Mouse (Mus musculus): ENCODE measurements around the gene Ptov1.

Ptov1 gene

DNA sequence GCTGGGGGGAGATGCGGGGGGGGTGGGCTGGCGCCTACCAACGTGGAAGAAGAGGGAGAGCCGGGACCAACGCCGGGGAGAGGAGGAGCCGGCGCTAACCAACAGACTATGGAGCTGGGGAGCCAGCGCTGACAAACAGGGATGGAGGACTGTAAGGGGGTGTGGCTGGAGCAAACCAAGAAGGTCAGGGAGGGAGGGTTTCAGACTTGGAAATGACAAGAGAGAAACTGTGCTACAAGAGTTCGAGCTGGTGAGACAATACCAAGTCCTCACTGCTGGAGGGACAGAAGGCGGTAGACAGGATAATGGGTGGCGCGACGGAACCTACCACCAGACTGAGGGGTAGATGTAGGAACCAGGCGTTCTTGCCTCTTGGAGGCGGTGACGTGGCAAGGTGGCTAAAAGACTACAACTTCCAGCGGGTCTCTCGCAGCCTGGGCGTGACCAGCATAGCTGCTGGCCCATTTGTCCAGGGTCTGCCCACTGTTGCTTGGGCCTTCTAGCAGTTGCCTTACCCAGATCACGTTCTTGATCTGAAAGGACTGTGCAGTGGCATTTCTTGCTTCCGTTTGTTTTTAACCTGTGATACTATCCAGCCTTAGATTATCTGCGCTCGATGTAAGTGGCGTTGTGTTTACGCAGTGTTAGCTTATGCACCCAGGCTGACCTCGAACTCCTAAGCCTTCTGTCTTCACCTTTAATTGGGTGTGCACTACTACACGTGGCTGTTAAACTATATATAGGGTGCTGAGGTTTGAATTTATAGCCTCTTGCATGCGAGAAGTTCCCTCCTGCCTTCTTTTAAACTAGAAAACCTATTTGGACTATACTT lies at the start of gene Ptov1:
TSS of gene Ptov1 (minus strand) at position 92 of the 832 bp plus-strand sequence.
- DNase-seq = peak; percentile 57 to 62

DNA sequence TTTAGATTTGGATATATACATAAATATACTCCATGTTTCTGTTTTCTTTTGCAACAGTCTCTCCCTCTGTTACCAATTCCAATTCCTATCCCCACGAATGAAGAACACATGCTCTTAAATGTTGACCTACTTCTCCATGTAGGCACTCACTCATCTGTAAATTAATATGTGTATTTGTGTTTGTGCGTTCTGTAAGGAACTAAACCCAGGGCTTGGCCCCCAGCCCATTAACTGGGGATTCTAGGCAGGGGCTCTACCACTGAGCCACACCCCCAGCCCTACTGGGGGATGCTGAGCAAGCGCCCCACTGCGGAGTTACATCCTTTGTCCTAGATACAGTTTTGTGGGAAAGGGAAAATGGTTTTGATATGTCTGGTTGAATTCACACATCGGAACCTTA lies 49.5 kb upstream of the Ptov1 start:
- no peak for DNase-seq

DNA sequence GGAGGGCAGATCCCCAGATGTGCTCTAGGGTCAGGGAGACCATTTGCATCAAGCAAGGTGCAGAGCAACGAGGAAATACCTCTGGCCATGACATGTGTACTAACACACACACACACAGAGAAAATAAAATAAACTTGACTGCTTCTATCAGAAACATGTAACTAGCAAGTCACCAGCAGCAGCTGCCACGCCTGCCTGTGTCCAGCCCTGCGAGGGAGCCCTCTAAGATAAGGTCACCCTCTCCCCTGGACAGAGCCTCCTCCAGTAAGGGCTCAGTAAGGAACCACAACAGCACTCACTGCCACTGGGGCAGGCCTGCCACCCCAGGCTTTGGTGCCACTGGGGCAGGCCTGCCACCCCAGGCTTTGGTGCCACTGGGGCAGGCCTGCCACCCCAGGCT lies 48.6 kb upstream of the Ptov1 start:
- DNase-seq = no peak

DNA sequence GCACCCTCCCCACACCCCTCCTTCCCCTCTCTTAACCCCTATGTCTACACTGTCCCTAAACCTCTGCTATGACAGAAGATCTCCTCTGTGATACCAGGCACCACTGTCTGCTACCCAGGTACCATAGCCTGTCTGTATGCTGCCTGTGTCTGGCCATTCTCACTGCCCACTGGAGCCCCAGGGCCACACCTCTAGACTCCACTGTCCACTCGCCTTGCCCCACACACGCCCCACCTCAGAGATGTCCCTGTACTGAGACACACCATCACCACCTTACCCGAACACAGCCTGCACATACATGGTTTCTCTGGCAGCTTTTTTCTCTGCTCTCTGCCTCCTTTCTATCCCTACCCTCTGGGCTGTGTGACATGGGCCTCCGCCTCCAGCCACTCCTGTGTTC lies 47.3 kb upstream of the Ptov1 start:
- no peak for DNase-seq

DNA sequence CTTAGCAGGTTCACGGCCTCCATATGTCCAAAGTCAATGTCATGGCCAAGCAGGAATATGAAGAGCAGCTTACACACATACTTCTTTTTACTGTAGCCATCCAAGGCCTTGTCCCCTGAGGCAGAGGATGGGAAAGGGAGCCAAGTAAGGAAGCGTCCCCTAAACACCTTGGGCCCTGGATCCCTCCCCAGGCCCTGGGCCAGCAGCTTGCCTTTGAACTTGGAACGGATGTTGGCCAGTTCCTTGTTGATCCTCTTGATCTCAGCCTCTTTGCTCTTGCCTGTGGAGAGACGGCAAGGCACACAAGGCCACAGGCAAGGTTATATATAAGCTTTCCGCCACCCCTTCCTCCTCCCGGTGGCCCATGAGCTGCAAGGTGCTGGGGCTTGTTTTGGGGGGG lies 46.6 kb upstream of the Ptov1 start:
- DNase-seq = no peak

DNA sequence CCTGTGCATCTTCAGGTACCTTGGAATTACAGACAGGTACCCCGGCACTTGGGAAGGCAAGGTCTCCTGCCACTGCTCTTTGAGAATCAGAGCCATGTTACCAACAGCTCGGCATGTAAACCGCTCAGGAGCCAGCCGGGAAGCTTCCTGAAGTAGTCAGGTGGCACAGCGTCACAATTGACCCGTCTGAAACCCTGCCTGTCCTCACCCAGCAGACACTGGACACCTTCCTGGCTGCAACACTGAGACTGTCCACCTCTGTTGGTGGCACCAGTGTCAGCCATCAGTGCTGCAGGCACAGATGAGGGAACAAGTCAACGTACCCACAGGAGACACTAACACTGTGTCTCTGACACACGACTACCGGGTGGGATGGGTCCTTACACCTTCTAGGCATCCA lies 45.7 kb upstream of the Ptov1 start:
- DNase-seq = no peak

DNA sequence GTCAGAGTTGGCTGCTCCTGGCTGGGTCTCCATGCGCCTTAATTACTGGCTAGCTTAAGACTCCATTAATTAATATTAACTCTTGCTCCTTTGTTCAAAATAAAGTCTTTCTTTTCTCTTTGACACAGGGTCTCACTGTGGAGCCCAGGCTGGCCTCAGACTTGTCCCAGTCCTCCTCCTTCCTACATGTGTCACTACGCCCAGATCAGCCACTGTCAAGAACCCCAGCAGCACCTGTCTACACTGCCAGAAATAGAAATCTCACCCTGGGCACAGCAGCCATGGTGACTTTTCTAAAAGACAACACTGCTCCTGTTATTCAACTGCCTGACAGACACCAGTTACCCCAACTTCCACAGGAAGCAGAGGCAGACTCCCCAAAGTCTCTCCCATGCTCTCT lies 44.8 kb upstream of the Ptov1 start:
- no peak for DNase-seq

DNA sequence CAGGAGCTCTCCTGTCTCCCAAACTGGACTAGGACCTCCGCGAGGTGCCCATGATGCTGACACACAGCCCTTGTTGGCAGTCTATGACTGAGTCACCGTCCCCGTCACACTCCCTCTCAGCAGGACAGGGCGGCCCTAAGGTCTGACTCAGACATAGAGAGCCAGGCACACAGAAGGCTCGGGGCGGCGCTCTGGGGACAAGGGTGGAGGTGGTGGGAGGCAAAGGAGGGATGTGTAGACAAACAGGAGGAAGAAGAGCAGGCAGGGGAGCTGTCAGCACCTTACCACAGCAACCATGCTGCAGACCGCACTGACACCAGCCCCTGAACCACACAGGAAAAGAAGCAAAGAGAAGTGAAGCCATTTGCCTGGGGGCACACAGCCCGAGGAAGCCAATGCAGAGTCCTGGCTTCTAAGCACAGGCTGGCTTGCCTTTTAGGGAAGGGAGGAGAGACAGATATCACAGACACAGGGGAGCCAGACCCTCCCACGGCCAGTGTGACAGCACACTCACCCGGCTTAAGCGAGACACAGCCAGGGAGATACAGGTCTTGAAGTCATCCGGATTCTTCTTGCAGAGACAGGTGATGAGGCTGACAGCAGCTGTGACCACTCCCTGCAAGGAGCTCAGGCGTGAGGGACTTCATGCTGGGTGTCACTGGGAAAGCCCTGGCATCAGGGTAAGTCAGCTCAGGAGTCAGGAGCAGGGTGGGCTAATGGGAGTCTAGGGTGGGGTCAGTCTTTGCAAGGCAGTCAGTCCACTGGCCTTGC lies 39.3 kb upstream of the Ptov1 start:
- DNase-seq = no peak

DNA sequence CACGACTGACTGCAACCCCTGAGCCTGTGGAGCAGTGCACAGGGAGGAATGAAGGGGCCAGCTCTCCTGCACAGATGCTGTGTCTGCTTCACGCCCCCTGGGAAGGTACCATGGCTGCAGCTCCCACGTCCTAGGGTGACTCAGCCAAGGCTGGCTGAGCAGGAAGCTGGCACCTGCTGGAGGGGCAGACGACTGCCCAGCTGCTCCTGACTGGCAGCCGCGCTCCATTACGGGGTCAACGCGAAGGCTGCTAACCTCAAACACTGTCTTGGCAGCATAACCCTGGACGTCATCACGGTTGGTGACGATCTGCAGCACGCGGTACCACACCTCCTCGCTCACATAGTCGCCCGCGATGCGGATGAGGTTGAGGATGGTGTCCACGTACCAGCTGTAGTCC lies 35.8 kb upstream of the Ptov1 start:
- DNase-seq = no peak

DNA sequence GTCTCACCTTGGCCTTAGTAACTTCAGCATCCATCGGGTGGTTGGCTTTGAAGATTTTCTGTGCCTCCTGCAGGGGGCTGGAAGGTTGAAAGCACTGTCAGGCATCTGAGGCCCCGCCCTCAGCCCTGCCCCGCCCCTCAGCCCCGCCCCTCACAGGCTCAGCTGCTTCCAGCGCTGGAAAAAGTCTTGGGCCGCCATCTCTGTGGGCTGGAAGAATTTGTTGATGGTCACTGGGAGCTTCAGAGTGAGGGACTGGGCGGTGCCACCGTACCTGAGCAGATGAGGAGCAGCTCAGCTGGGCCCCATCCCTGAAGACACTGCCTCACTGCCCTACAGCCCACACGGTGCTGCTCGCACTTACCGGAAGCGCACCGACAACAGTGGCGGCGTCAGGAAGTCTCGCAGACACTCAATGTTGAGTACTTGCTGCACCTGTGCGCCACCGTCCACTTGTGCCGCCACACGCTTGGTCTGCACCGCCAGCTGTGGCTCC lies 31.7 kb upstream of the Ptov1 start:
- DNase-seq = peak; percentile 43 to 55

DNA sequence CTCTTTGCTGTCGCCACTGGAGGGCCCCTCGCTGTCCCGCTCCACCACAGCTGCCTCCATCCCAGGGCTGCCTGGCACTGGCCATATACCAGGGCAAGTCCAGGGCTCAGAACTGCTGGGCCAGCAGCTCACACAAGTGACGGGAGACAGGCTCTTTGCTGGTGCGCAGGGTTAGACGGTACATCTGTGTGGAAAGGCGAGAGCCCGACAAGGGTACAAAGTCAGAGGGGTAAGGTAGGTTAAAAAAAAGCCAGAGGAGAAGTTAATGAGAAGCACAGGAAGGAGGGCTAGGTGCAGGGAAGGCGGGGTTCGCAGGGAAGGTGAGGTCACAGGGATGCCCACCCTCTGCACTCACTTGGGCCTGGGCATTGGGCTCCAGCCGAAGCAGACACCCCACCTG lies 31.0 kb upstream of the Ptov1 start:
- DNase-seq = no peak

DNA sequence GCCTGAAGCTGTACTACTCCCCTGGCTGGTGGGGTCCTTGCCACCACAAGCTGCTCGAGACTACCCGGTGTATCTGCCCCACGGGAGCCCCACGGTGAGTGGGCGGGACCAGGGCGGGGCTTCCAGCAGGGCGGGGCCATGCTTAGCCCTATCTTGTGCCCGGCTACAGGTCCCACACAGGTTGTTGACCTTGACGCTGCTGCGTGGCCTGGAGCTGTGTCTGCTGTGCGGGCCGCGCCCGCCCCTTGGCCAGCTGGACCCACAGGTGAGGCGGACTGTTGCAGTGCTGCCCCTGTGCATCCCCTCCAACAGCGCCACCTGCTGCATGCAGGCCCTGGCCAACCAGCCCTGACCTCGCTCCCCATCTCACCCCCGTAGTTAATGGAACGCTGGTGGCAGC lies 29.0 kb upstream of the Ptov1 start:
- peak in 1 of 2 experiments; percentile 17 for DNase-seq

DNA sequence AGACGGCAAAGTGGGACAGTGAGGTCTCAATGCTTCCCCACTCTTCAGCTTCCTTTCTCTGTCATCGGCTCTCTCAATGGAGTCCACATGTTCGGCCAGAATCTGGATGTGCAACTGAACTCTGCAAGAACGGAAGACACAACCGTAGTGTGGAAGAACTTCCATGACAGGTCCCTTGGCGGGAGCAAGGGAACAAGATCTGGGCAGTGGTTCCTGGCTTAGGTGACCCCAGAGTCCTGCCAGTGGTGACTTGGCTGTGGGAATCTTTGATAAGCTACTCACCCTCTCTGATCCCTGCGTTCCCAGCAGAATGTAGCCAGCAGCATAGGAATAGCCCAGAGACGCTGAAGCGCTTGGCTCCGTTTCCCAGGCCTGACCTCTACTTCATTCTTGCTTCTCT lies 26.9 kb upstream of the Ptov1 start:
- no peak for DNase-seq

DNA sequence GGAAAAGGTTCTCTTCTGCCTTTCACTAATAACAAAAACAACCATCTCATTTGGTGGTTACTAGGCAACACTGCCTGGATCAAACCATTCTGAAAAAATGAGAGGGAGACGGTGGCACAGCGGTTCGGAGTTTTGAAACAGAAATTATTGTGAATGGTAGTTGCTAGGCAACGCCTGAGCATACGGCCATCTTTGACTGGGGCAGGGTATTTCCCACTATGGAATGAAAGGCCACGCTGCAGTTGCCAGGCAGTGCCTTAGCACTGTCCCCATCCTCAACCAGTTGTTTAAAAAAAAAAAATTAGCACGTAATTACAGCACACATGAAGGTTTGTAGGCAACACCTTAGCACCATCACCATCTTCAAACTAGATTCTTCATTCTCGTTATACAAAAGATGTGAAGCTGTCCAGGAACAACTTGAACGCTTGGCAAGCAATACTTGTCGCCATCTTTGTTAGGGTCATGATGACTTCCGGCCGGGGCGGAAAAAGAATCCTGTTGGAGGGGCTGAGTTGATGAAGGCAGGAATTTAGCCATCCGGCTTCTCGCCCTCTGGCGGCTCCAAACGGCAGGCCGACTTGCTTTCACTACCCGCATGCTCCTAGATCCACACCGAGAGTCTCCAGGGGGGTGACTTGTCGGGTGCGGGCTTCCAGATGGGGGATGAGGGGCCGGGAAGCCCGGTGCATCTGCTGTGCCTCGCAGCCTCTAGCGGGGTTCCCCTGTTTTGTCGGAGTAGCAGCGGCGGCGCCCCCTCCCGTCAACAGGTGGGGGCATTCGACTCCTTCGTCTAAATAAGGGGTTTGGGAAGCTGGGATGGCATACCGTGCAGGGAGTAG lies 26.2 kb upstream of the Ptov1 start, which contains the start of gene Fuz:
TSS of gene Fuz (plus strand) at position 487 of the 842 bp plus-strand sequence.
- peak; percentile 70 to 77 for DNase-seq

DNA sequence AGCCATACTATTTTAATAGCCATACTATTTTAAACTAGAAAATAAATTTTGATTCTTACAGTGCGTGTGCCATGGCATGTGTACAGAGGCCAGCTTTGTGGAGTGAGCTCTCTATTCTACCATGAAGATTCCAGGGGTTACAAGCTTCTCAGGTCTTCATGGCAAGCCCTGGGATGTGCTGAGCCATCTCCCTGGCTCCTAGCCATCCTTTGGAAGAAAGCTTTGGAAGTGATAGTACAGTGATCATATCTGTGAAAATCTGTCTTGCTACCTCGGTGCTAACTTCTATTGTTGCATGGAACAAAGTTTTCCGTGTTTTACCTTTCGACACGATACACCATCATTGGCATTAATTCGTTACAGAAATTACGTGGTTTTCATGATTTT lies 25.6 kb upstream of the Ptov1 start:
- DNase-seq = no peak

DNA sequence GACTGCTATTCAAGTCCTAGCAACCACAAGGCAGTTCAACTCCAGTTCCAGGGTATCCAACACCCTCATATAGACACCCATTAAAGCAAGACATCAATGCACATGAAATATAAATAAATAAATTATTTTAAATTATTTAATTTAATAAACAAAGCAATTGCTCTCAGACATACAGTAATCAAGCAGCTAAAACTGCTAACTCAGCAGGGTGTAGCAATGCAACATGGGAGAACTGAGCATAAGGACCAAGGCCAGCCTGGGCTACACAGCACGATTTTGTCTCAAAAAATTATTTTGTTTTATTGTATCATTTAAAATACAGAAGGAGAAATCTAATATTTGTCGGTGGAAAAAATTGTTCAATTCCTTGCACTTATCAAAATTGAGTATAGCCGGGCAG lies 24.6 kb upstream of the Ptov1 start:
- no peak for DNase-seq

DNA sequence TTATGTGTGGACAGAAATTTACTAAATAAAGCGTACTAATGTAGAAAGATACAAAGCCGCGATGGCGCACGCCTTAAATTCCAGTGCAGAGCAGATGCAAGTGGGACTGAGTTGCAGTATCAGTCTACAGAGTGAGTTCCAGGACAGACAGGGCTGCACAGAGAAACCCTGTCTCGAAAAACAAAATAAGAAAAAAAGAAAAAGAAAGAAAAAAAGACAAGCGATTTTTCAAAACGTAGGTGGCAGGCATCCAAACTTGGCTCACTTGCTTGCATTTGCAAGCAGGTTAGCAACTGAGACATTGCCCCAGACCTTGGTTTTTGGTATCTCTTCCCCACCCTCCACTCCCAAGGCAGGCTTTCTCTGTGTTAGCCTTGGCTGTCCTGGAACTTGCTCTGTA lies 23.6 kb upstream of the Ptov1 start:
- no peak for DNase-seq

DNA sequence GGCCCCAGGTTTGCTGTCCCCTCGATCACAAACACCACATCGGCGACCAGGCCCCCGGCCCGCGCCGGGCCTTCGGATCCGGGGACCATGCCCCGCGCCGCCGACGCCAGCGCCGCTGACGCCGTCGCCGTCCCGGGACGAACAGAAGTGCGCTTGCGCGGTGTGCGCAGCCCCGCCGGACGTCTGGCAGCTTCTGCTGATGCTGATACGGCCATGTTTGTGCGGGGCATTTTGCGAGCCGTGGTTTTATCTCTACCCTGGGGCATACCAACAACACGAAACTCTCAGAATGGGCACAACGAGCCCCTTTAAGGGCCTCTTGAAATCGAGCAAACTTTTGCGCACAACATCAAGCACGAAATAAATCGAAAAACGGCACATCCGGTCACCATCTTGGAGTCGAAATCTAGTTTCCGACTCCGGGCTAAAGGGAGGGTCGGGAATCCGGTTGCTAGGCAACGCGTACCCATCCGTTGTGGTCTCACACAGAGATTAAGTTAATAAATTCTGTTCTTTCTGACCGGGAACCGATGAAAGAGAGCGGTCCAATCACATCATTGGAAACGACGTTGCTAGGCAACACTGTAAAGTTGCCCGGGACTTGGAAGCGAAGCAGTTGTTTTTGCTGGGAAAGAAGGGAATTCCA lies 22.8 kb upstream of the Ptov1 start, which contains the start of gene Med25:
TSS of gene Med25 (minus strand) at position 437 of the 646 bp plus-strand sequence.
- peak; percentile 78 to 80 for DNase-seq

DNA sequence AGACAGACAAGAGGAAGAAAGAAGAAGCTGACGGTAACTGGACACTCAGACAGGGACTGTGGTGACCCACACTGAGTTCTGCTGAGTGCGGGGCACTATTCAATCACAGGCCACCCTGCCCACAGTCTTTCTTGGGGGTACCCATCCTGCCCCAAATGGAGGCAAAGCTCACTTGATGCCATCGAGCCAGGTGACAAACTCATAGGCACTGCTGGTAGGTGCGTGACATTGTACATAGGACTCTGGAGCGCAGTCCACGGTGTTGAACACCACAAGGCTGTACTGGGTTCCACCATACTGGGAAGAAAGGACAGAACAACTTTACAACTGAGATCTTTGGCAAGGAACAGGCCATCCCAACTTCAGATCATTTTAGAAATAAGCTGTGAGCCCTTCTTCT lies 22.0 kb upstream of the Ptov1 start:
- DNase-seq = no peak

DNA sequence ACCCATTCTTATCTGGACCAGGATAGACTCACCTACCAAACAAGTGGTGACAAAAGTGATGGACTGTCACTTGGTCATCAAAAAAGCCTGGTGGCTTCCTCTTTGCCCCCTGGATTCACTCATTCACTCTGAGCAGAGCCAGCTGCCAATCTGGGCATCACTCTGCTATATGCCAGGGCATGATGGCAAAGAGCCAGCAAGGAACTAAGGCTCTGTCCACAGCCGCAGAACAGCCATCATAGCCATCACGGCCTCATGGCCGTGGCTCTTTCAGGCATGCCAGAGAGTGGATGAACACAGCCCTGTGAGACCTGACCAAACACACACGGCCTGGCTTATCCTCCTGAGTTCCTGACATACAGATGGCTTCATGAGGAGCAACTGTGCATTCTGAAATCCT lies 21.1 kb upstream of the Ptov1 start:
- DNase-seq = no peak

DNA sequence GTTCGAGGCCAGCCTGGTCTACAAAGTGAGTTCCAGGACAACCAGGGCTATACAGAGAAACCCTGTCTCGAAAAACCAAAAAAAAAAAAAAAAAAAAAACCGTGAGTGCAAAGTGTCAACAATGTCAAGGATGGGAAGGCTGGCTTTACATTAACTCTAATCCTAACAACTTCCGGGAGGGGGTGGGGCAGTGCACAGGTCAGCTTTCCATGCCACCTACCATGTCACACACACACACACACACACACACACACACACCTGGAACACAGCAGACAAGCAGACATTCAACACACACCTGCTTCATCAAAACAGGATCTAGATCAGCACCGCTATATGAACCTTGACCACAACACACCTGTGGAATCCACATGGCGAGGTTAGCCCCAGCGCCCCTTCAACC lies 20.6 kb upstream of the Ptov1 start:
- no peak for DNase-seq

Data from spleen, adult 18-20 months (tissue).